Comparison of ENCODE assay signal across 9 mouse cellular contexts in the genomic region with DNA sequence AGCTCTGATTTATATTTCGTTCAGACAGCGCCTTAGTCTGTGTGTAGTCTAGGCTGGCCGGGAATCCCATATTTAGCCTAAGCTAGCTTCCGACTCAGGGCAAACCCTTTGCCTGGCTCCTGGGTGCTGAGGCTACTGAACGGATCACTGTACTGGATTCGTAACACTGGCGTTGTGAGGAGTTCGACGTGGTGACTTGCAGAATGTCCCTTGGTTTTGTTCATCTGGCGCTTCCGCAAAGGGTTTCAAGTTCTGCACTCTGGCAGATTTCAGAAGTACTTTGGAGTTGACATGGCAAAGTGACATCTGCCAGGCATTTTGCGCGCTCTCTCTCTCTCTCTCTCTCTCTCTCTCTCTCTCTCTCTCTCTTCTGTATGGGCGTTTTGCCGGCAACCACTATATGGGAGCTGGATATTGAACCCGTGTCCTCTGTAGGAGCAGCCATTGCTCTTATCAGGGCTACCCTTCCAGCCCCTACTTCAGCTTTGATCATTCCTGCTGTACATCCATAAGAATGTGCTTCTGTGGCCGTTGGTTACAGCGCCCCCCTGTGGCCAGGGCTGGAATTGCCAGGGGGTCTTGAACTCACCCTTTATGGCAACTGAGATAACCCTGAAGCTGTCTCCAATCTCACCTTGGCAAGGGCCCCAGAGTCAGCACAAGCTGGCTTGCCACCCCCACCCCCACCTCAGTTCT. TPM values are rescaled to one million over a fixed set of nuclear protein-coding genes. Genes with fewer than 3 reads are reported as not detected.
DNase-seq lines count a peak whose midpoint lies in the region; ATAC-seq and TF ChIP-seq lines count a peak whose summit lies in the region.
"Had no signal": no experiment of that assay in that cellular context is flagged by ENCODE, and none has a peak within 500 bp of the region (broad histone marks: within the 10 kb centered on the region; RNA-seq: fewer than 3 reads in every experiment).

No protein-coding gene starts in this region.

- H3K36me3 ChIP-seq in lung, postnatal 0 days (ENCODE audit: insufficient read depth, low read length): no peaks in the 10 kb centered on the region
- no peaks in the 10 kb centered on the region for H3K36me3 ChIP-seq in intestine, embryonic 15.5 days

- TF ChIP-seq CTCF in lung, postnatal 0 days (IDR thresholded peaks at IDR 0.05): peak; percentile 73

- H3K27ac ChIP-seq in lung, postnatal 0 days (ENCODE audit: low read length): no peak overlapping the region
- H3K27ac ChIP-seq in intestine, embryonic 15.5 days: no peak overlapping the region

- no peak overlapping the region for H3K9ac ChIP-seq in lung, postnatal 0 days (replicated peaks; ENCODE audit: low read depth)
- no peak overlapping the region for H3K9ac ChIP-seq in intestine, embryonic 15.5 days

- DNase-seq in adrenal gland, adult (ENCODE audit: inconsistent age in 2 of 2, low spot score in 1 of 2): peak; percentile 40 to 72
- no peak for DNase-seq in adrenal gland, adult 8-10 months
- peak; percentile 38 for DNase-seq in layer of hippocampus, adult 9-11 months
- no peak for DNase-seq in layer of hippocampus, postnatal 14 days (ENCODE audit: low spot score in 2 of 2)
- DNase-seq in adrenal gland, postnatal 36 days: peak; percentile 60 to 63
- DNase-seq in lung, postnatal 0 days (ENCODE audit: low spot score): no peak
- DNase-seq in thymus, postnatal 4 days: peak; percentile 81

- no peaks in the 10 kb centered on the region for H3K27me3 ChIP-seq in lung, postnatal 0 days (replicated peaks; ENCODE audit: insufficient read depth, low read length)
- peaks cover 4% of the 10 kb centered on the region; the same call in 1 of the 2 replicates for H3K27me3 ChIP-seq in intestine, embryonic 15.5 days (replicated peaks)

- H3K4me3 ChIP-seq in lung, postnatal 0 days (ENCODE audit: low read depth, low read length): no peak overlapping the region
- H3K4me3 ChIP-seq in intestine, embryonic 15.5 days (replicated peaks): no peak overlapping the region

- ATAC-seq in lung, postnatal 0 days: no peak
- no peak for ATAC-seq in intestine, embryonic 15.5 days

- peaks cover 18% of the 10 kb centered on the region for H3K4me1 ChIP-seq in lung, postnatal 0 days (ENCODE audit: insufficient read depth, low read depth, low read length)
- peaks cover 31% of the 10 kb centered on the region for H3K4me1 ChIP-seq in intestine, embryonic 15.5 days (replicated peaks)

- H3K9me3 ChIP-seq in lung, postnatal 0 days (ENCODE audit: low read length): no peaks in the 10 kb centered on the region
- no peaks in the 10 kb centered on the region for H3K9me3 ChIP-seq in intestine, embryonic 15.5 days

- WGBS in lung, postnatal 0 days: 84% methylated on average over 18 of the region's 18 CpGs
- 86% methylated on average over 18 of the region's 18 CpGs for WGBS in intestine, embryonic 15.5 days

- no peak overlapping the region for H3K4me2 ChIP-seq in lung, postnatal 0 days (replicated peaks; ENCODE audit: low read depth, low read length)
- no peak overlapping the region for H3K4me2 ChIP-seq in intestine, embryonic 15.5 days (replicated peaks)

- no peak for TF ChIP-seq EP300 in lung, postnatal 0 days (IDR thresholded peaks at IDR 0.05)

RNA-seq across cellular contexts. Expression of gene Gpr157, which starts 4.9 kb away (rescaled TPM):
- total RNA-seq in adrenal gland, adult 8-10 months (2022): 1 to 10 TPM; 1.4 to 3.3 (median 2.3) TPM
- 1 to 10 TPM; 1.1 to 1.4 TPM for total RNA-seq in layer of hippocampus, postnatal 14 days (2021)
- total RNA-seq in adrenal gland, postnatal 36 days (2021): 1 to 10 TPM in 1 of 2 experiments, under 1 TPM in 1; 0.99 to 1.9 TPM
- 1.6 TPM in 2 replicates for polyA plus RNA-seq in lung, postnatal 0 days (2015; fragmentation: Nextera tagmentation; extraction: Ambion mirVana)
- 1.3 and 1.5 TPM in 2 replicates for polyA plus RNA-seq in intestine, embryonic 15.5 days (2015; fragmentation: Nextera tagmentation; extraction: Ambion mirVana)

RNA-seq across cellular contexts. Expression of gene Slc2a5, which starts 27.0 kb away (rescaled TPM):
- total RNA-seq in adrenal gland, adult 8-10 months (2022): 1 to 10 TPM in 2 of 4 experiments, under 1 TPM in 2; 0.45 to 3.3 (median 1.3) TPM
- total RNA-seq in layer of hippocampus, postnatal 14 days (2021): 1 to 10 TPM; 4.2 to 5.3 TPM
- total RNA-seq in adrenal gland, postnatal 36 days (2021): 1 to 10 TPM; 3.7 to 8.5 TPM
- 0.23 and 0.60 TPM in 2 replicates for polyA plus RNA-seq in lung, postnatal 0 days (2015; fragmentation: Nextera tagmentation; extraction: Ambion mirVana)
- polyA plus RNA-seq in intestine, embryonic 15.5 days (2015; fragmentation: Nextera tagmentation; extraction: Ambion mirVana): 2.2 TPM in 2 replicates

RNA-seq across cellular contexts. Expression of gene Slc2a7, which starts 56.7 kb away (rescaled TPM):
- not detected for total RNA-seq in adrenal gland, adult 8-10 months (2022)
- total RNA-seq in layer of hippocampus, postnatal 14 days (2021): not detected
- total RNA-seq in adrenal gland, postnatal 36 days (2021): not detected
- not detected in 2 replicates for polyA plus RNA-seq in lung, postnatal 0 days (2015; fragmentation: Nextera tagmentation; extraction: Ambion mirVana)
- 0.30 and 0.63 TPM in 2 replicates for polyA plus RNA-seq in intestine, embryonic 15.5 days (2015; fragmentation: Nextera tagmentation; extraction: Ambion mirVana)
- total RNA-seq: gastrocnemius, postnatal 36 days had no signal

Comparison
In these comparisons a context has a peak if more than half of its experiments do, and no peak if none do; other contexts are left out.
1. DNase-seq: peak in adrenal gland, adult (2 of 2), layer of hippocampus, adult 9-11 months (single experiment), adrenal gland, postnatal 36 days (2 of 2) and thymus, postnatal 4 days (single experiment); none in adrenal gland, adult 8-10 months (single experiment), layer of hippocampus, postnatal 14 days (0 of 2) and lung, postnatal 0 days (single experiment).